Mouse (Mus musculus): Measurements from ENCODE around the gene Ilf3.

DNA sequence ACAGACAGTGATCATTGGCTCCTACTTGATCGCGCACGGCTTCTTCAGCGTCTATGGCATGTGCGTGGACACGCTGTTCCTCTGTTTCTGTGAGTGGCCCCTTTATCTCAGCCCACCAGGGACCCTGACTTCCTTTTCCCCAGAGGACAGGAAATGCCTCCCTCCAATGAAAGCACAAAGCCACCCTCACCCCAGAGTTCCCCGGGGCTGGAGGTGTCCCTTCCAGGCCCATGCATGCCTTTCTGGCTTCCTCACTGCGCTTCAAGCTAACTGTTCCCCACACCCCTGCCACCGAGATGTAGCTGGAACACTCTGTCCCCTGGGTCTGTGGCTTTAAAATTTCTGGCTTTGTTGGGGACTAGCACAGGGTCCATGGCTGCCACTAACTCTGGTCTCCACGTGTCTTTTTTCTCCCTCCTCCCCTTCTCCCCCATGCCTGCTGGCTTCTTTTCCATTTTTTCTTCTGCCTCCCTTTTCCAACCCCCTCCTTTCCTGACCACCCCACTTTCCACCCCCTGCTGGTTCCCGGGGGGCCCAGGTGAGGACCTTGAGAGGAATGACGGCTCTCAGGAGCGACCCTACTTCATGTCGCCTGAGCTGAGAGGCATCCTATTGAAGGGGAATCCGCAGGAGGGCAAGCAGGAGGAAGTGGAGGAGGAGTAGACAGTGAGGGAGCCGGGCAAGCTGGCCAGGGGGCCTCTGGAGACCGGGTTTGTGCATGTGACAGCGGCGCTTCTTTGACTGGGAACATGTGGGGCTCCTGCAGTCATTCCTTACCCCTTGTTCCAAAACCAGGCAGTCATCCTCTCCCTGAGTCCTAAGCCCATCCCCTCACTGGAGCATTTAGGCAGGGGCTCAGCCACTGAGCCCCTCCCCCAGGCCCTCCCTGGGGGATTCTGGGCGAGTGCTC, 15.0 kb upstream of the Ilf3 start:
- no peak for TF ChIP-seq CTCF (conservative IDR thresholded peaks at IDR 0.05; ENCODE audit: low read length)
- no peak for TF ChIP-seq POU5F1 (IDR thresholded peaks at IDR 0.05; ENCODE audit: borderline replicate concordance, low read length)
- no peak for TF ChIP-seq NANOG (IDR thresholded peaks at IDR 0.05; ENCODE audit: borderline replicate concordance, low read length)
